Mouse (Mus musculus): ENCODE data around the gene Adh6a.

GRCm38 (mm10) chr3:138306290-138306683 lies 6.8 kb upstream of the Adh6a start:
- no peak for TF ChIP-seq CTCF (IDR thresholded peaks at IDR 0.05)
- TF ChIP-seq POLR2A (IDR thresholded peaks at IDR 0.05; ENCODE audit: insufficient read depth, low read depth, low read length), result no peak
- no peak for TF ChIP-seq EP300 (IDR thresholded peaks at IDR 0.05; ENCODE audit: insufficient read depth, low read depth, low read length)
